Mouse (Mus musculus): Measurements from ENCODE around the gene Ppp1r8.

Ppp1r8 gene

DNA sequence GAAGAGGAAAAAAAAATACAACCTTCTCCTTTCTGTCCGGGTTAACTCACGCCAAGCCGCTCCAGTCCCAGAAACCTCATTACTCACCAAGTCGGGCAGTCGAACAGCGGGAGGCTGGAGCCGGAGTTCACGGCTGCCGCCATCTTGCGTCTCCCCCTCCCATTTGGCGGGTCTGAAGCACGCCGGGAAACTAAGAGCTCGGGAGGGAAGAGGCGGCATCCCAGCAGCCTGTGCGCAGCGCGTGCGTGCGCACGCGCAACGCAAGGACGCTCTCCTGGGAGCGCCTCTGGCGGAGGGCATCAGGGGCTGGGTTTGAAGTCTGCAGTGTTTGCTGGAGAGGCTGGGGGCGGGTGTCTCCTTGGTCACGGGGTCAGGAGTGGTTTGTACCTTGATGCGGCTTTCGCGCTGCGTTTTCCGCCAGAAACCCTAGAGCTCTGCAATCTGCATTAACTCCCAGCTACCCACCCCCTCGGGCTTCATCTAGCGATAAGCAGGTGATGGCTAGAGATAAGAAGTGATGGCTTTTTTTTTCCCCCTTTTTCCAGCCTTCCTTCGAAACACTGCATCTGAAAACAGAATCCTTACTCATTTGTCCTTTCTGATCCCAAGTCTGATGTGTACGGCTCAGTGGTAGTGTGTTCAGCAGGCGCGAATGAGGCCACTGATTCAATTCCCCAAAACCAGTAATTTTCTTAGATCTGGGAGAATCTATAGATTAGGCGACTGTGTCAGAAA, at the start of gene Ppp1r8:
Gene Ppp1r8 (minus strand): TSS at position 200 of the 735 bp plus-strand sequence.
- peak; percentile 100 for DNase-seq (ENCODE audit: low read depth, low spot score)

DNA sequence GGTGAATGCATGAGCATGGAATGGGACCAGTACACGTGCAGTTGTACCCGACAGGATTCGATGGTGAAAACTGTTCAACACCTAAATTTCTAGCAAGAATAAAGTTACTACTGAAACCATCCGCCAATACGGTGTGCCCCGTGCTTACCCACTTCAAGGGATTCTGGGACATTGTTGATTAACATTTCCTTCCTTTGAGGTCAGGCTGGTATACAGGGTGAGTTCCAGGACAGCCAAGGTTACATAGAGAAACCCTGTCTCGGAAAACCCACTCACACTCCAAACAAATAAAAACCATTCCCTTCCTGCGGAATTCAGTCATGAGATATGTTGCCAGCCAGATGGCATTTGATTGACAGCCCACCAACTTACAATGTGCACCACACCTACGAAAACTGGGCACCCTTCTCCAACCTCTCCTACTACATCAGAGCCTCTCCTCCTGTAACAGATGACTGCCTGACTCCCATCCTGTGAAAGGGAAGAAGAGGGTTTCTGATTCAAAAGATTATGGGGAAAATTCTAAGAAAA, 41.9 kb upstream of the Ppp1r8 start:
- DNase-seq (ENCODE audit: low read depth, low spot score): no peak

DNA sequence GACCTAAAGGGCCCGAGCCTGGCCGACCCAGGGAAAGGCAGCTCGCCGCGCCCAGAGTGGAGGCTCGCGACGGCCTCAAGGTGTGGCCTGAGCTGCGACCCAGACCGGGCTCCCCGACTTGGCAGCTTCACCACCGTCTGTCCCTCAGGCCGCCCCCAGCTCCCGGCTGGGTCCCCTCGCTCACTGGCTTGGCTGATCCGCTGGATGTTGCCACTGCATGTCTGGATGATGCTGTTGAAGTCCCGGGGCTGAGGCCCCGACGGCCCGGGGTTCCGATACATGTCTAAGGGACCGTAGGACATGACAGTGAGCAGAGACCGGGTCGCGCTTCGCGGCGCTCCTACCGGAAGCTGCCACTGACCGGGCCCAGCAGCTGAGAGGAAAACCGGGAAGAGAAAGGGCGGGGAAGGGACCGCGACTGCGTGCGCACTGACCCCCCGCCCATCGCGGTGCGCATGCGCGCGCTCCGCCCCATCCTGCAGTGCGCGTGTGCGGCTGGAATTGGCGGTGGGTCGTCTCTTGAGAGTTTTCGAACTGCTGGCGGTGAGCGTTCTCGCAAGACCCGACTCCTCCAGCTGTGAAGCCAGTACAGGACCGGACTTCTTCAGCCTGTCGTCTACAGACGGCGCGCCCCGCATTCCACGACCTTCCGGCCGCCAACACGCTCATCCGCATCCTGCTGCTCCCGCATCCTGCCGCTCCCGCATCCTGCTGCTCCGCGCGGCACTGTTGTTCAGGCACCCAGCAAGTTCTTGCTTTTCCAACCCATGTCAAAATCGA, 41.3 kb upstream of the Ppp1r8 start, which contains the start of gene Stx12:
Gene Stx12 (minus strand): TSS at position 446 of the 780 bp plus-strand sequence.
- DNase-seq (ENCODE audit: low read depth, low spot score): peak; percentile 95

DNA sequence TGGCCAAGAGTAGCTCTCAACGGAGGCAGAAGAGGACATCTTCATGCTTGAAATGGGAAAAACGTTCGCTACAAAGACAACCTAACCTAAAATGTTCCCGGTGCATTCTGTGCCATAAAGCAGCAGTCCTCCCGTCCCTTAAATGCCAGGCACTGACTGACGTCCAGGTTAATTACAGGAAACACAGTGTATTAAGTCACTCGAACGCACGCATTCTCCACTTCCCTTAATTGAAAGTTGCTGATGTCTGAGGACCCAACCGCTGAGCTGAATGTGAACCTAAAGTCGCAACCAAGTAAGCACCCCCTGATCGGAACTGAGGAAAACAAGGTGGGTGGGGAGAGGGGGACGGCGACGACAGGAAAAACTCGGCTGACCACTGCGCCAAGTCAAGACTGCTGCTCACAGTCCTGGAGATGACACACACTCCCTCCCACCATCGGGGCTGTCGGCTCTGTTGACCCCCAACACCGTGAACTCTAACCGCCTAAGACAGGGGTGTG, 40.6 kb upstream of the Ppp1r8 start:
- no peak for DNase-seq (ENCODE audit: low read depth, low spot score)

DNA sequence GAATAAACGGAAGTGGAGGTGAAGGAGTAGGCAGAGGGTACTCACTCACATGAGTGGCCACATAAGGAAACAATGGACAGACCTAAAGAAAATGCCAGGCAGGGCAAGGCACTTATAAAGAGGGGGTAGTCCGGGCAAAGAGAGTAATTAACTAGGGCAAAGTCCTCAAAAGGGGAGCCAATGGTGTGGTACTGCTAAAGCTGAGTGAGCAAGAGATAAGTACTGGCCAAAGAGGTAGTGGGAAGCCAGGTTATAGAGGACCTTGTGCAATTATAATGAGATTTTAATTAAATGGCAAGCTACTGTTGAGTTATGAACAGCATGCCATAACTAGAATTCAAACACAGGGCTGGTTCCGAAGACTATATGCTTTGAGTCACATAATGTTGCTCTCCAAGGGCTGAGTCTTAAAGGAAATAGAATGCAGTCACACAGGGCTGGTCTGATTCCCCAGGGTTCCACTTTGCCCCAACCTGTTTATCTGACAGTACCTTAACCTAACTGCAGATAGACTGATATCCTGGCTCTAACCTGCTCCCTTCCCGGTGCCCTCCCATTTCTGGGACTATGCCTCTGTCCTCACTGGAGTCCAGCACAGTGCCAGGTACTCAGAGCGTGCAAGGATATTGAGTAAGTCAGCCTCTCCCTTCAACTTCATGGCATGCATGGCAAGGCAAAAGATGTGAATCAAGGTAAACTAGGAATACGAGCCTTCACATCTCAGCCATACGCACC, 31.6 kb upstream of the Ppp1r8 start:
- DNase-seq (ENCODE audit: low read depth, low spot score): no peak

DNA sequence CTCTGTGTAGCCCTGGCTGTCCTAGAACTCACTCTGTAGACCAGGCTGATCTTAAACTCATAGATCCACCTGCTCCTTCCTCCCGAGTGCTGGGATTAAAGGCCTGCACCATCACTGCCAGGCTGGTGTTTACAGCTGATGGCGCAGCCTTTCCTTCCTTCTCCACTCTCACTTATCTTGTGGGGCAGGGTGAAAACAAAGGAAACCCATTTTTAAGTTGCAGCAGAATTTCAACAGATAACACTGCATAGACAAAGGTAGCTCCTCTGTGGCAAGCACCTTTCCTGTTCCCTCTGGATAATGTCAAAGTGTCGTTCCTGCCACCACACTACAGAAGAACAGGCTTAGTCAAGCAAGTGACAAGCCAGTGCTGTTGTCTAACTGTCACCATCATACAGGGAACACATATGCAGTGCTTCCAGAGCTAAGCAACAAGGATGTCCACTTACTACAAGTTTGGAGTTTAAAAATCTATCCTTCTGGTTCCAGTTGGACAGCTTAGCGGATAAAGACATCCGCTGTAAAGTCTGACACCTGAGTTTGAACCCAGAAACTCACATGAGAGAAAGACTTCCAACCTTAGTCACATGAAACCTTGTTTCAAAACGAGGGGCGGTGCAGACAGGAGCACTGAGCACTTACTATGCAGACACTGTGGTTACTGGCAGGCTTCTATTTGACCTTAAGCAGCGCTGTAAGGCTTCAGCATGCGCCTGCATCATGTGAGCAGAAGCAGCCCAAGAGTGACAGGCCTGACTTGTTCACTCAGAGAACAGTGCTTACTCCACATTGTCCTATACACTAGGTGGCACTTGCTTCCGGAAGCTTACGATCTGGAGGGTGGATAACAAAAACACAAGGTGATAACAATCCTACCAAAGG, 30.8 kb upstream of the Ppp1r8 start:
- no peak for DNase-seq (ENCODE audit: low read depth, low spot score)

DNA sequence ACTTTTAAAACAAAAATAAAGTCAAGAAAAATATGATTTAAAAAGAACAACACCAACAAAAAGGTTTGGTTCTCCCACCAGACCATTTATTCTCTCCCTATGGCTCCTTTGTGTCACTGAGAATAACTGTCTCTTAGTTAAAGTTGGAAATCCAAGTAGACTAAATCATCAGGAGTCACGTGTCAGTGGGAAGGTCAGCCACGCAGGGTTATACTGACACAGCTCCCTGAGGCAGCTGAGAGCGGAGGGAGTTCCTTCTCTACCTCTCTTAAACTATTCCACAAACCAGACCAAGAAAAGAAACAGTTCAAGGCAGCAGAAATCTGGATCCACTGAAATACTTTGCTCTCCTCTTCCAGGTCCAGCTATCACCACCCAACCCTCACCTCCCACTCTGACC, 28.1 kb upstream of the Ppp1r8 start:
- no peak for DNase-seq (ENCODE audit: low read depth, low spot score)

DNA sequence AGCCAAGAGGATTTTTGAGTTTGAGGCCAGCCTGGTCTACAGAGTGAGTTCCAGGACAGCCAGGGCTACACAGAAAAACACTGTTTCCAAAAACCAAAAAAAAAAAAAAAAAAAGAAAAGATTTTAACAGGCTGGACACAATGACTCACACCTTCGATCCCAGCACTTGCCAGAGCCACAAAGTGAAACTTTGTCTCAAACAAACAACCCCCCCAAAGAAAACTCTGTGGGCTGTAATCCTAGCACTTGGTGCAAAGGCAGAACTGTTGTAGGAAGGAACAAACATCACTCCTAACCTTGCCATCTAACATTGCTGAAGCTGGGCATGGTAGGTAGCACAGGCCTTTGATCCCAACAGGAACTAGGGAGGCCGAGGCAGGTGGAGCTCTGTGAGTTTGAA, 21.9 kb upstream of the Ppp1r8 start:
- DNase-seq (ENCODE audit: low read depth, low spot score): no peak

DNA sequence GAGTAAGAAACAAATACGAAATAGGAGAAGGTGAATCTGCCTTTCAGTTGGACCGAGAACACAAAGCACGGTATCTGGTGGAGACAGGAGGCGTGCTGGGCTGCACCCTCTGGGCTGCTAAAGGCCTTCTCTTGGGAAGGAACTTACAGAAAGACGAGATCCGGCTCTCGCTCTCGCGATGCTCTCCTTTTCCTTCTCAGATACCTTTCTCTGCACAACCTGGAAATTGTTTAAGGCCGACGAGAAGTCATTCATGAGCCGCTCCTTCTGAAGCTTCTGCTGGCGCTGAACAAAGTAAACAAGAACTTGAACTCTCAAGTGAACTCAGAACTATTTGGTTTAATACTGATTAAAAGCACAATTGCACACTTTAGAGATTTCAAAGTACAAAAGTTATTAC, 20.0 kb upstream of the Ppp1r8 start:
- no peak for DNase-seq (ENCODE audit: low read depth, low spot score)

DNA sequence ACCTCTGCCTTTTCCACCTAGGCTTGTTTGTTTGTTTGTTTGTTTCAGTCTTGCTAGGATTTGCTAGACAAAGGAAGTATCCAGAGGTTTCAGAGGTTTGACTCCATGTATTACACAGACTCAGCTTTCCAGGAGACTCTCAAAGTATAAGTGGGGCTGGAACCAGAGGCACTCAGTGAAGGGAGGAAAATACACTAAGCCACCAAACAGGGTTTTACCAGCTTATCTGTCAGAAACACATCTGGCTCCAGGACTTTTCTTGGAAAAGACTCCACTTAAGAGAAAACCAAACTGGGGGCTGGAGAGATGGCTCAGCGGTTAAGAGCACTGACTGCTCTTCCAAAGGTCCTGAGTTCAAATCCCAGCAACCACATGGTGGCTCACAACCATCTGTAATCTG, 17.9 kb upstream of the Ppp1r8 start:
- no peak for DNase-seq (ENCODE audit: low read depth, low spot score)

DNA sequence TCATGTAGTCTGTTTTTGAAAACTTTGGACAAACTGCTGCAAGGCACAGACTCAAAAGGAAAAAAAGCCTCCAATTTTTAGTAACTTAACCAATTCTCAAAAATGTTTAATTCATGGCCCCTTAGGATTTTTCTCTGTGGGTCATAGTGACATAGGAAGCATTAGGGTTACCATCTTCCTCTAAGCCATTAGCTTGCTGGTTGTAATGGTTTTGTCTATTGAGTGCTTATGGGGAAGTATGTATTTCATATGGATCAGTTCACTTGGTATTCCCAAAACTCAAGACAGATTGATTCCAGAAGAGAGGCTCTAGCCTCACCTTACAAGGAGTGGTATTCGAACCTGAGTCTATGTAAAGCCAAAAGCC, 719 bp upstream of the Ppp1r8 start:
- no peak for DNase-seq (ENCODE audit: low read depth, low spot score)

DNA sequence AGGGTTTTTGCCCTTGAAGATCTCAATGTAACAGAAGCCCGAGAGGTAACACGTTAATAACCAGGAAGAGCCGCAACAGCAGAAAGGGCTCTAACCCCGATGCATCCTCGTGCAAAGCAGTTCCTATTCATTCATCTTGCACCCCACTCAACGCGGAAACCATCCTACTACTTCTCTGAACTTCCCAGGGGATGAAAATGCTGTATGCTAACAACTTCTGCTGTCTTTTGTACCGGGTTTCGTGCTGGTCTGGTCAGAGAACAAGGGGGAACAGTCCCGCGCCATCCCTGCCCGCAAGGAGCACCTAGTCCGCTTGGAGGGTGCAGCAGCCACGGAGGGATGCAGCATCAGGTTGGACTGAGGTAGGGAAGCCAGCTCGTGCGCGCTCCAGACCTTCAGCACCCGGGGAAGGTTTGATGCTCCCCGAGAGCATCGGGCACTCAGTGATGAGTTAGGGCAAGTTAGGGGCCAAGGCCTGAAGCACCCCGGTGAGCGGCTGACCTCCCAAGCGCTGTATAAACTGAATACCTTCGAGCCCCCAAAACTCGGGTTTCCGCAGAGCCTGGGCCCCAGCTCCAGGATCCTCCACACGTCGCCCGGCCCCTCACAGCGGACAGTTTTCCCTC, 575 bp downstream of the Ppp1r8 start:
- peak; percentile 23 for DNase-seq (ENCODE audit: low read depth, low spot score)

DNA sequence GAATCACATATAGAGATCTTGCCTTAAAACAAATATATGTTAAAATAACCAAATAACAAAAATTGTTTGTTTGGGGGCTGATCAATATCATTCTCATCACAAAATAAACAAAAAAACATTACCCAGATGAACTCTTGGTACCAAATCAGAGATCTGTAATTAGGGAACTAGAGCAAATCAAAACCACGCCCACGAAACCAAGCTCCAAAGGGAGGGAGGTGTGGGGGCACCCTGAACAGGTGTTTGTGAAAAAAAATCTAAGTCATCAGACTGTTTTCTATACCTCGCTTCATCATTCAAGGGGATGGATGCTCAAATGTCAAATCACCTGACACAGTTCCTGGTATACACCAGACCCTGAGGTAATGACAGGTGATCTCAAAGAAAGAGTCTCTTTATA, 1.5 kb downstream of the Ppp1r8 start:
- DNase-seq (ENCODE audit: low read depth, low spot score): no peak

DNA sequence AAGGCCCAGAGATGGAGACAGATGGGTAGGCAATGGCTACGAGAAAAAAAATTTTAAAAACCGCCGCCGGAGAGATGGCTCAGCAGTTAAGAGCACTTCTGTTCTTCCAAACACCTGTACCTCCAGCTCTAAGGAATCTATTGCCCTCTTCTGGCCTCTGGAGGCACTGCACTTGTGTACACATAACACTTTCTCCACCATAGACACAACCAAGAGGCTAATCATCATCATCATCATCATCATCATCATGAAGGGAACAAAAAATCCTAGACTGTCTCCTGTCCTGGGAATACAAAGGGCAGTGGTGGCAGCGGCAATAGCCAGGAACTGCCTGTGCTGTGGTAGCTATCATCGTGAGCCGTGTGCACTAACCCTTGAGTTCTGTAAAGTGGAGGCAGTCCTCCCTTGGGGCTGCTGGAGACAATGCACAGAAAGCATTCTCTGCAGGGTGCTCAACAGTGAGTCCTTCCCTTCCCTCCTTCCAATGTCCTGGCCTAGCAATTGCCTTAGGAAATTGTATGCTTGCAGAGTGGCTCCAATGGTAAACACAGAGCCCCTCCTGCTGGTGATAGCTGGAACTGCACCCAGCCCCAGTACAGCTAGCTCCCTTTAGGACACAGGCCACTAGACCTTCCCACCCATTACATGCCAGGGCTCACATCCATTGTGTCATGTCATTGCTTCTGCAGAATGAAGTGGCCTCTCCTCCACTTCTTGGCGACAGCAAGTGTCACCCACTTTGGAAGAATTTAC, 19.2 kb downstream of the Ppp1r8 start:
- DNase-seq (ENCODE audit: low read depth, low spot score): peak; percentile 65

DNA sequence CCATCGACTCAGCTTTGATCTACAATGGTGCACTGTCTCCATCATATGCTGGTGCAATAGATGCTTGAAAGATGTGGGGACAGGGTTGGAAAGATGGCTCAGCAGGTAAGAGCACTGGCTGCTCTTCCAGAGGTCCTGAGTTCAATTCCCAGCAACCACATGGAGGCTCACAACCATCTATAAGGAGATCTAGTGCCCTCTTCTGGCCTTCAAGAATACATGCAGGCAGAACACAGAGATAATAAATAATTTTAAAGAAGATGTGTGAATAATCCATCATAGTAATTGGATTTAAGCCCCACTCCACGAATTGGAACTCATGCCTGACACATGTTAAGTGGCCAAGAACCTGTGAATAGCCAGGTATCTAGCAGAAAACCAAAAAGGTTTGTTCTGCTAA, 24.5 kb downstream of the Ppp1r8 start:
- DNase-seq (ENCODE audit: low read depth, low spot score): no peak

DNA sequence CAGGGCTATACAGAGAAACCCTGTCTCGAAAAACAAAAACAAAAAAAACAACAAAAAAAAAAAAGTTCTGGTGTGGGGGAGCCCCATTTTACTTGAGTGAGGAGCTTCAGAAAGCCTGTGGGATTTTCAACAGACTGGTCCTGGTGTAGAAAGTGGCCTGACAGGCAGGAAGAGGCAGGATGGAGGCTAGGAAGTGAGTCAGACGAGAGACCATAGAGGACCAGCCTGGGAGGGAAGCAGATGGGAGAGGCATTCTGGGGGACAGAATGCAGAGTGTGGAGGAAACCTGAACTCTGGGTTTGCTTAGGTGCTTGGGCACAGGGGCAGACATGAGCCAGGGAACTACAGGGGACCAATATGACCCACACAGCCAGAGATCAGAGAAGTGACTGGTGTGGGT, 26.1 kb downstream of the Ppp1r8 start:
- no peak for DNase-seq (ENCODE audit: low read depth, low spot score)

DNA sequence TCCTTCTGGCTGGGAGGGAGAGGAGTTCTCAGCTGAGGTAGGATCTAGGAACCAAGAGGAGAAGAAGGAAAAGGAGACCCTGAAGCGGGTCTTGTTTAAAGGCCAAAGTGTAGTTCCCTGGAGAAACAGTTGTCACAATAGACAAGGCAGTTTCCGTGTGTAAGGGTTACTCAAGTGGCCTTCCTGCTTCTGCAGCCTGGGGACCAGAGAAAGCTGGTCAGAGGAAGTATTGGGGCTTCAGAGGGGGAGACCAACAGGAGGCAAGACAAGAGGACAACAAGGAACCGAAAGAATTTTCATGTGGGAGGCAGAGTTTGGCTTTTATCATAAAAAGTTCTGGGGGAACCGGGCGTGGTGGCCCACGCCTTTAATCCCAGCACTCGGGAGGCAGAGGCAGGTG, 26.6 kb downstream of the Ppp1r8 start:
- DNase-seq (ENCODE audit: low read depth, low spot score): no peak

DNA sequence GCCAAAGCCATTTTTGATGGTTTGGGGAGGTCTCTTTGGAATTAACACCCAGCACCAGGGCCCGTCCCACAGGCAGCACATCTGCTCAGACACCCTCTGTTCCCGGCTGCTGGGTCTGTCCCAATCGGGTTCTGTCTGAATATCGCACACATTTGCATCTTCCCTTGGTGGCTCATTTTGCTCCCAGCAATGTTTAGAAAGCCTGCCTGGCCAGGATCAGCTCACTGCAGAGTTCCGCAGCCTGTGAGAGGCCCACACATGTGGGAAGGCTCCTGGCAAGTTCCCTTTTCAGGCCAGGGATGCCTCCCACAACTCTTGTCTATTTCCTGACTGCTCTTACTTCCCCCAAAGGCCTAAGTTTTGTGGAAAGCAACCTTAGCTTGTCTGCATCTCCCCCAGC, 33.3 kb downstream of the Ppp1r8 start:
- no peak for DNase-seq (ENCODE audit: low read depth, low spot score)

DNA sequence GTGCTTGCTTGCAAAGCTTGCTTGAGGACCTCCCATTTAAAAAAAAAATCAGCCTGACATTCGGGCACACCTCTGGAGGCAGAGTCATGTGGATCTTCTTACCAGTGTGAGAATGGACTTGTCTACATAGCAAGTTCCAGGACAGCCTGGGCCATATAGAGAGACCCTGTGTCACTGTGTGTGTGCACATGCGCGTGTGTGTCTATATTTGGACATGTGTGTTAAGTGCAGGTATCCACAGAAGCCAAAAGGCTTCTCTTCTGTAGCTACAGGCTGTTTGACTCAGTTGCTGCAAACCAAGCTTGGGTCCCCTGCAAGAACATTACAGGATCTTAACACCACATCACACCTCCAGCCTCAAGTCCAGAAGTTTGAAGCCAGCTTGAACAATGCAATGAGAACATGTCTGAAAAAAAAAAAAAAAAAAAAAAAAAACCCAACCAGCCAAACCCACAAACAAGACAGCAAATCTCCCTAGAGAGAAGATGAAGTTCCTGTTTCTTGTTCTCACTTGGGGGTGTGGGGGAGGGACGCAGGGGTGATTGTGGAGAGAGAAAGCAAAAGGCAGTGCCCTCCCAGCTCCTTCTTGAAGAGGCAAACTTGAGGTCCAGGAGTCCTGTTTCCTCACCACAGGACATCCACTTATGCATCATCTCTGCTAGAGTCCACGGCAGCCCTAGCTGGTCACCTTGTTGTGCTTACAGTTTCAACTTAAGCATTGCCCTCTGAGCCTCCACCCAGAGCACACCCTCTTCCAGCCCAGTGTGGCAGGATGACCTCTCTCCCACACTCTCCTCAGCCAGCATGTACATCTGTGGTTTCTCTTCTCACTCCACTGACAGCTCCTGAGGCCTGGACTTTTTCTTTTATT, 35.0 kb downstream of the Ppp1r8 start:
- no peak for DNase-seq (ENCODE audit: low read depth, low spot score)
